Mouse (Mus musculus) heart, adult 2 months (tissue): ENCODE results near the gene Smtnl1. TPM values are rescaled to one million over a fixed set of nuclear protein-coding genes. Genes with fewer than 3 reads are reported as not detected.
A peak's percentile ranks its signal among the peaks of the same experiment; 100 is the strongest.

Source experiments
- DNase-seq, 2 experiments: peaks; one replicate each; pipeline ENCODE4 v3.0.0; 2021
- H3K27ac ChIP-seq: fragments of 200-600 bp; 2 replicates; pipeline ENCODE4 v1.8.1; 2022
- H3K27me3 ChIP-seq: fragments of 200-500 bp; 2 replicates; pipeline ENCODE4 v1.6.1; 2012; ENCODE audit warnings: mild to moderate bottlenecking, low read length, inconsistent platforms, mixed read lengths; ENCODE audit not compliant: control insufficient read depth, insufficient read depth
- H3K36me3 ChIP-seq: fragments of 200-500 bp; 2 replicates; pipeline ENCODE4 v1.6.1; 2012; ENCODE audit warnings: low read length, inconsistent platforms; ENCODE audit not compliant: control insufficient read depth, insufficient read depth
- H3K4me1 ChIP-seq: fragments of 200-500 bp; 2 replicates; pipeline ENCODE4 v1.6.1; 2011; ENCODE audit warnings: low read length; ENCODE audit not compliant: control insufficient read depth, insufficient read depth
- H3K4me3 ChIP-seq: fragments of 200-600 bp; 2 replicates; pipeline ENCODE4 v1.8.1; 2022
- H3K79me2 ChIP-seq: fragments of 200-500 bp; replicated peaks from 2 replicates; pipeline ENCODE4 v1.6.1; 2012; ENCODE audit warnings: mild to moderate bottlenecking, inconsistent platforms, low read length, moderate library complexity, mixed read lengths; ENCODE audit not compliant: control insufficient read depth, insufficient read depth
- H3K9ac ChIP-seq: fragments of 200-500 bp; 2 replicates; pipeline ENCODE4 v1.6.1; 2012; ENCODE audit warnings: low read depth, mild to moderate bottlenecking, control low read depth, inconsistent platforms, low read length, mixed read lengths
- CTCF ChIP-seq: fragments of 200-600 bp; IDR thresholded peaks from 2 replicates; pipeline ENCODE4 v1.8.1; 2022; ENCODE audit warnings: antibody characterized with exemption, mild to moderate bottlenecking, moderate library complexity
- EP300 ChIP-seq: fragments of 200-500 bp; IDR thresholded peaks from 2 replicates; pipeline ENCODE4 v1.6.1; 2011; ENCODE audit warnings: low read depth, low read length, control low read depth; ENCODE audit not compliant: insufficient read depth
- POLR2A ChIP-seq: fragments of 200-500 bp; IDR thresholded peaks from 2 replicates; pipeline ENCODE4 v1.6.1; 2011; ENCODE audit warnings: mild to moderate bottlenecking, low read depth, low read length, control low read depth; ENCODE audit not compliant: insufficient read depth
- WGBS: fragments of 180-500 bp; shearing (Covaris S2); methylation state at CpG from one replicate; pipeline ENCODE4 v1.1.7; 2018; 5-methylcytosine and 5-hydroxymethylcytosine counted together
- intact Hi-C: fragments of 180-260 bp; cut with DNase I; formaldehyde crosslinking; loops from one replicate; pipeline ENCODE4 v1.15.1; 2025
- polyA plus RNA-seq: library from polyadenylated mRNA; depleted of rRNA; stranded (reverse); fragments of >200 nt; gene quantifications from 2 replicates; pipeline ENCODE4 v1.2.3, GENCODE M21; 2012
- total RNA-seq, 2 experiments: library from RNA; stranded (reverse); gene quantifications; 2 replicates each; pipeline ENCODE4 v1.2.3; 2021

The Smtnl1 gene
- total and polyA plus RNA-seq, 3 experiments = not detected

DNA sequence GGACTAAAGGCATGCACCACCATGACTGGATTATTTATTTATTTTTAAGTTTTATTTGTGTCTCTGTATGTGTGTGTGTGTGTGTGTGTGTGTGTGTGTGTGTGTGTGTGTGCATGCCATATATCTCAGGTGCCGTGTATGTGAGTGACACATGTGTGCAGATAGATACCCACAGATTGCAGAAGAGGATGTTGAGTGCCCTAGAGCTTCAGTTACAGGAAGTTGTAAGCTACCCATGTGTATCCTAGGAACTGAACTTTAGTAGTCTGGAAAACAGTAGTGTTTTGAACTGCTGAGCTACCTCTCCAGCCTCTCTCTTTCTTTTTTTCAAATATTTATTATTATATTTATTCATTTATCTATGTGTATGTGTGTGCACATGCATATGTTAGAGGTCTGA, 39.1 kb downstream of the Smtnl1 start:
- DNase-seq = no peak
- TF ChIP-seq CTCF = no peak
- no peak for TF ChIP-seq EP300
- TF ChIP-seq POLR2A = no peak
- Histone ChIP-seq H3K9ac (no peak overlapping the region), H3K4me1 (peaks cover 5% of the 10 kb centered on the region), H3K4me3 (no peak overlapping the region), H3K27ac (peak overlapping the region; percentile 40), H3K36me3 (0 out of 2 replicates have a peak, but pooled peaks cover 2% of the 10 kb centered on the region), H3K27me3 (no peaks in the 10 kb centered on the region), H3K79me2 (no peaks in the 10 kb centered on the region)
- WGBS = 48% methylated on average over 1 of the region's 1 CpGs
- intact Hi-C loops = no loop called here

DNA sequence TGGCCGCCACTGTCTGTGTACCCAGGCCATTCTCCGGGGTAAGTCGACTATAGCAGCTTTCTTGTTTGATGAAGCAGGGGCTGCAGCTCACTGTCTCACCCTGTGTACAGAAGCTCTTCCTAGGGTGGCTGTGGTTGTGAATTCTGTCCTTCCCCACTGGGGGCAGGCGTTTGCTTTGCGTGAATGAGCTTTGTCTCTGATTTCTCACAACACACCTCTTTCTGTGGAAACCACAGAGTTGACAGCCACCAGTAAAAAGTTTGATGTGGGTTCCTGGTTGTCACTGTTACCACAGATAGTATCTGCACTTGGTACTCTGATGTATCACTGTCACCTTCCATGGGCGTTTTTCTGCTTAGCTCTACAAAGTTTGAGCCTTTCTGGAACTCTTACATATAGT, 43.2 kb downstream of the Smtnl1 start:
- TF ChIP-seq CTCF (peak; percentile 49), EP300 (no peak)
- Histone ChIP-seq H3K27ac (no peak overlapping the region), H3K4me1 (peaks cover 5% of the 10 kb centered on the region), H3K4me3 (no peak overlapping the region), H3K36me3 (0 out of 2 replicates have a peak, but pooled peaks cover 2% of the 10 kb centered on the region), H3K27me3 (no peaks in the 10 kb centered on the region), H3K9ac (no peak overlapping the region), H3K79me2 (no peaks in the 10 kb centered on the region)
- intact Hi-C loops = no loop called here
- DNase-seq = peak in 1 of 2 experiments; percentile 19
- WGBS = 55% methylated on average over 6 of the region's 6 CpGs

DNA sequence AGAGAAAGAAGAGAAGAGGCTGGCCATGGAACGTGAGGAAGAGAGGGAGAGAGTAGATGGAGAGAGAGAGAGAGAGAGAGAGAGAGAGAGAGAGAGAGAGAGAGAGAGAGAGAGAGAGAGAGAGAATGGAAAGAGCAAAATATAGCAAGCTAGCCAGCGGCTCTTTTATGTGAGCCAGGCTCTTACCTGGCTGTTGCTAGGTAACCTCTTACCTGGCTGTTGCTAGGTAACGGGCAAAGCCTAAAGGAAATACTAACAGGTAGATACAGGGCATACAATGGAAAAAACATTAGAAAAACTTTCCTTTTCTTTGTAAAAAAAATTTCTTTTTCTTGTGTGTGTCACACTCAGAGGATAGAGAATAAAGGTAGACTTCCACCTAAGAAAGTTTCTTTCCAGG, 44.7 kb downstream of the Smtnl1 start:
- H3K27me3 ChIP-seq = no peaks in the 10 kb centered on the region
- TF ChIP-seq CTCF (no peak), EP300 (no peak), POLR2A (no peak)
- peaks cover 5% of the 10 kb centered on the region for H3K4me1 ChIP-seq
- WGBS = 62% methylated on average over 3 of the region's 3 CpGs
- H3K9ac ChIP-seq = no peak overlapping the region
- intact Hi-C loops = no loop called here
- no peaks in the 10 kb centered on the region for H3K79me2 ChIP-seq
- no peak overlapping the region for H3K27ac ChIP-seq
- no peak overlapping the region for H3K4me3 ChIP-seq
- H3K36me3 ChIP-seq = no peaks in the 10 kb centered on the region
- no peak for DNase-seq

DNA sequence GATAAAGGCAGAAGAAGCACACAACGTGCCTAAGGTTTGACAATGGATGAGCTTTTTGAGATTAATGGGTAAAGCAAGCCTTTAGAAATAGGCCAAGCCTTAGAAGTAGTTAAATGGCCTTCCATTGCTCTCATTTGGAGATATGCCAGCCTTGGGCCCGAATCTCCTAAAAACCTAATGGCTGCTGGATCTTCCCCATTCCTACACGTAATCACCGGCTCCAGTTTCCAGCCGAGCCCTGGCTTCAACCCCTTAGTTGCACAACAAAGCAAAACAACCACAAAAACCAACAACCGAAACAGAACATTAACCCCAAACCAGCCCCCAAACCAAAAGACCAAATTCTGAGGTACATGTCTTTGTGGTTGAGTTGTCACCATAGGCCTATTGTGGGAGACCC, 46.8 kb downstream of the Smtnl1 start:
- H3K4me3 ChIP-seq = no peak overlapping the region
- H3K36me3 ChIP-seq = no peaks in the 10 kb centered on the region
- 79% methylated on average over 6 of the region's 6 CpGs for WGBS
- DNase-seq = peak; percentile 47 to 53
- no peak overlapping the region for H3K9ac ChIP-seq
- H3K79me2 ChIP-seq = no peaks in the 10 kb centered on the region
- TF ChIP-seq EP300 = no peak
- TF ChIP-seq CTCF = no peak
- TF ChIP-seq POLR2A = no peak
- peak overlapping the region; percentile 67 for H3K27ac ChIP-seq
- peaks cover 5% of the 10 kb centered on the region for H3K4me1 ChIP-seq
- intact Hi-C loops = no loop called here
- no peaks in the 10 kb centered on the region for H3K27me3 ChIP-seq

DNA sequence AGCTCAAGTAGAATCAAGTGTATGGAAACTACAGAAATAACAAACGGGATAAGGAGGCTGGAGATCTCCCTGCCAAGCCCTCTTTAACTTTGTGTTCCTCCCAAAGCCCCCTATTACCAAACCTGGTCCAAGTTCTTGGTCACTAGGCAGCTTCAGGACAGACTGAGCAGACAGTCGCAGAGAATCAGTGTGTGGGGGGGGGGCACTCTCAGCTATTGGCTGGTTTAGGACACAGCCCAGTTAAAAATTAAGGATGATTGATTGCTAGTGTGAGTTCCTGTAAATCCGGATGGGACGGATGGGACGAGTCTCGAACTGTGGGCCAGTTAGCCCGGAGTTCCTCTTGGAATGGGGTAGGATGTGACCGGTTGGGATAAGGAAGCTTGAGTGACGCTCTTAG, 47.2 kb downstream of the Smtnl1 start, which contains the start of gene Serping1:
TSS of gene Serping1 (minus strand) at position 204 of the 400 bp plus-strand sequence.
- no peaks in the 10 kb centered on the region for H3K36me3 ChIP-seq
- H3K9ac ChIP-seq = peak within 1 kb of the TSS; percentile 15
- DNase-seq = peak in 1 of 2 experiments; percentile 20
- 67% methylated on average over 9 of the region's 9 CpGs for WGBS
- peaks cover 5% of the 10 kb centered on the region for H3K4me1 ChIP-seq
- no peak for TF ChIP-seq CTCF
- no peak for TF ChIP-seq EP300
- TF ChIP-seq POLR2A = no peak
- peak within 1 kb of the TSS; percentile 40 for H3K4me3 ChIP-seq
- no peaks in the 10 kb centered on the region for H3K27me3 ChIP-seq
- intact Hi-C loops = no loop called here
- H3K79me2 ChIP-seq = no peaks in the 10 kb centered on the region
- peak within 1 kb of the TSS; percentile 80 for H3K27ac ChIP-seq

DNA sequence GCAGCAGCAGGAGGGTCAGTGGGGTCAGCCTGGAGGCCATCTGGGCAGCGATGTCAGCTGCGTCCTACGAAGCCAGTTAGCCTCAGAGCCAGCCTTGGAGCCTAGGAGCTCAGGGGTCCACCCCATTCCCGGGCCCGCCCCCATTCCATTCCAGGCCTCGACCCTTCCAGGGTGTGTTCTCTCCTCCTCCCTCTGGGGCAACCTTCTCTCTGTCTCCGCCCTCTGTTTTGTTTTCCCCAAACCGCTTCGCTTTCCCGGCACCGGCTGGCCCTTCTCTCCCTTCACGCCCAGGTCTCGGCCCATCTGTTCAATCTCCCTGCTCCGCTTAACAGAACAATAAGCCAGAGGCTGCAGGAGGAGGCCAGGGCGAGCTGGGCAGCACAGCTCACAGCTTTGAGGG, 47.7 kb downstream of the Smtnl1 start:
- peak; percentile 81 to 90 for DNase-seq
- peak overlapping the region; percentile 40 for H3K4me3 ChIP-seq
- peaks cover 5% of the 10 kb centered on the region for H3K4me1 ChIP-seq
- H3K79me2 ChIP-seq = no peaks in the 10 kb centered on the region
- H3K36me3 ChIP-seq = no peaks in the 10 kb centered on the region
- TF ChIP-seq POLR2A (peak; percentile 70), EP300 (no peak), CTCF (peak; percentile 11; the same call in 1 of the 2 replicates)
- peak overlapping the region; percentile 80 for H3K27ac ChIP-seq
- 20% methylated on average over 14 of the region's 15 CpGs for WGBS
- peak overlapping the region; percentile 15 for H3K9ac ChIP-seq
- H3K27me3 ChIP-seq = no peaks in the 10 kb centered on the region
- intact Hi-C loops = no loop called here
